Mouse (Mus musculus) embryonic fibroblast, embryonic 13.5 days (primary cell): Measurements from ENCODE around the gene Bmp5.

Experiments used
- CTCF ChIP-seq: IDR thresholded peaks from 2 replicates; pipeline ENCODE4 v1.5.1; 2011; ENCODE audit warnings: mild to moderate bottlenecking, control low read depth, low read length, moderate library complexity, borderline replicate concordance; ENCODE audit not compliant: insufficient read depth
- POLR2A ChIP-seq: IDR thresholded peaks from 2 replicates; pipeline ENCODE4 v1.6.1; 2011; ENCODE audit warnings: low read depth, mild to moderate bottlenecking, control low read depth, low read length, moderate library complexity

GRCm38 (mm10) chr9:75911542-75911941 is 136.4 kb downstream of the Bmp5 start:
- TF ChIP-seq POLR2A (no peak), CTCF (no peak)
